Mouse (Mus musculus) ES-Bruce4 (cell line): Measurements from ENCODE around the gene Cd34. TPM values are rescaled to one million over a fixed set of nuclear protein-coding genes. Genes with fewer than 3 reads are reported as not detected.

Experiments used
- H3K27ac ChIP-seq: 2 replicates; pipeline ENCODE4 v1.5.1; 2012; ENCODE audit warnings: low read length, inconsistent platforms; ENCODE audit not compliant: insufficient read depth
- H3K27me3 ChIP-seq: 2 replicates; pipeline ENCODE4 v1.6.1; 2012; ENCODE audit warnings: mild to moderate bottlenecking, low read length, inconsistent platforms; ENCODE audit not compliant: control insufficient read depth, poor library complexity, insufficient read depth, severe bottlenecking
- H3K36me3 ChIP-seq: 2 replicates; pipeline ENCODE4 v1.6.1; 2012; ENCODE audit warnings: inconsistent platforms, mild to moderate bottlenecking, low read length, moderate library complexity; ENCODE audit not compliant: control insufficient read depth, poor library complexity, insufficient read depth, severe bottlenecking
- H3K4me1 ChIP-seq: one replicate; pipeline ENCODE4 v1.8.1; 2011; ENCODE audit warnings: low read length; ENCODE audit not compliant: control insufficient read depth, insufficient read depth
- H3K4me3 ChIP-seq: 2 replicates; pipeline ENCODE4 v1.5.1; 2011; ENCODE audit warnings: low read depth, mild to moderate bottlenecking, low read length
- H3K9ac ChIP-seq: 2 replicates; pipeline ENCODE4 v1.6.1; 2012; ENCODE audit warnings: low read depth, mild to moderate bottlenecking, inconsistent platforms; ENCODE audit not compliant: poor library complexity, severe bottlenecking
- H3K9me3 ChIP-seq: replicated peaks from 2 replicates; pipeline ENCODE4 v1.6.1; 2012; ENCODE audit warnings: mild to moderate bottlenecking, low read length, inconsistent platforms; ENCODE audit not compliant: control insufficient read depth, poor library complexity, insufficient read depth, severe bottlenecking
- CTCF ChIP-seq: IDR thresholded peaks from one replicate; pipeline ENCODE4 v1.8.1; 2011; ENCODE audit warnings: low read depth, low read length
- EP300 ChIP-seq: IDR thresholded peaks from 2 replicates; pipeline ENCODE4 v1.6.1; 2011; ENCODE audit warnings: low read depth, low read length; ENCODE audit not compliant: insufficient read depth
- POLR2A ChIP-seq: IDR thresholded peaks from one replicate; pipeline ENCODE4 v1.8.1; 2011; ENCODE audit warnings: low read length; ENCODE audit not compliant: insufficient read depth
- polyA plus RNA-seq: library from polyadenylated mRNA; stranded (reverse); fragments of >200 nt; gene quantifications from 2 replicates; pipeline ENCODE4 v1.2.4, GENCODE M21; 2011; ENCODE audit warnings: low read depth; ENCODE audit not compliant: missing spikeins, insufficient read depth, insufficient read length

Cd34 gene
- polyA plus RNA-seq, 1 experiment, result 0.52 TPM

DNA sequence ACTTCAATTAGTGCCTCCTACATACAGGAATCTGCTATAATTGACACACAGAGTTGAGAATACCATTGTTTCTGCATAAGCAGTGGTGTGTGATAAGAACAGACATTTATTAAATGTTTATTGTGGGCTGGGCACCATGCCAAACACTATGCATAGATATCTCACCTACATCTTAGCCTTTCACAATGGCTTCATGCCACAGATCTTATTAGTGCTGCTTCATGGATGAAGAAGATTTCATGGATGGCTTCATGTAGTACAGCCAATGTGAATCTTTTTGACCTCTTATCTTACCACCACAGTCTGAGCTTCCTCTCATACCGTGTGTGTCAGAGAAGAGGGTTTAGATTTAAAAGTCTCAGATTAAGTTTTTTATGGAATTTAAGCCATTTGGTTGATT, 65.6 kb downstream of the Cd34 start:
- H3K4me3 ChIP-seq, result no peak overlapping the region
- H3K9me3 ChIP-seq, result no peaks in the 10 kb centered on the region
- H3K36me3 ChIP-seq, result no peaks in the 10 kb centered on the region
- TF ChIP-seq CTCF (no peak), EP300 (no peak), POLR2A (no peak)
- H3K27ac ChIP-seq, result no peak overlapping the region
- peaks cover 3% of the 10 kb centered on the region for H3K4me1 ChIP-seq
- H3K27me3 ChIP-seq, result no peaks in the 10 kb centered on the region
- H3K9ac ChIP-seq, result no peak overlapping the region

- H3K4me1 ChIP-seq, result no peaks in the 10 kb centered on the region
- H3K27me3 ChIP-seq, result no peaks in the 10 kb centered on the region
- H3K9me3 ChIP-seq, result no peaks in the 10 kb centered on the region
- TF ChIP-seq POLR2A (no peak), EP300 (no peak), CTCF (no peak)
- no peak overlapping the region for H3K27ac ChIP-seq
- no peak overlapping the region for H3K9ac ChIP-seq
- H3K4me3 ChIP-seq, result no peak overlapping the region
- no peaks in the 10 kb centered on the region for H3K36me3 ChIP-seq
Measured at GRCm38 (mm10) chr1:195006267-195006666, 67.6 kb downstream of the Cd34 start.

Other genes starting within 250 kb of the Cd34 start
- gene Cd46, start 153.4 kb downstream of the Cd34 start, polyA plus RNA-seq, result 0.79 and 0.91 TPM in 2 replicates
- 25.7 and 32.0 TPM in 2 replicates for gene Cr1l, start 192.8 kb downstream of the Cd34 start, polyA plus RNA-seq
- gene Cr2, start 237.9 kb downstream of the Cd34 start, polyA plus RNA-seq, result 0.66 and 0.67 TPM in 2 replicates